Mouse (Mus musculus) adrenal gland, postnatal 36 days (tissue): ENCODE data around the gene 5430403G16Rik. TPM values are rescaled to one million over a fixed set of nuclear protein-coding genes. Genes with fewer than 3 reads are reported as not detected.
"Not testable (repeated sequence)": the region's sequence is repeated elsewhere in the genome, so short reads cannot be mapped to it uniquely, and the experiment has no call there.

ENCODE experiments used
- DNase-seq, 2 experiments: peaks; one replicate each; pipeline ENCODE4 v3.0.0; 2021; ENCODE audit warnings: mixed read lengths in 1 of 2
- long read RNA-seq, 2 experiments: library from polyadenylated mRNA; stranded (forward); transcript quantifications; one replicate each; pipeline ENCODE4 v2.0.0; 2021; ENCODE audit warnings: borderline sequencing depth in 2 of 2
- total RNA-seq, 2 experiments: library from RNA; stranded (reverse); gene quantifications; 2 replicates each; pipeline ENCODE4 v1.2.3; 2021

The 5430403G16Rik gene
- 1 to 10 TPM; 1.8 to 3.4 TPM for total RNA-seq
- long read RNA-seq, experiment 1, partial matches to known transcripts = 0 of 3 reads
- long read RNA-seq, experiment 1, other reads (novel, unspliced or antisense) = 0 of 3 reads
- long read RNA-seq, experiment 2, partial matches to known transcripts = 0 of 1 reads
- long read RNA-seq, experiment 2, other reads (novel, unspliced or antisense) = 0 of 1 reads

GRCm38 (mm10) chr5:109690537-109691201 is at the start of gene 5430403G16Rik:
Gene 5430403G16Rik (minus strand): TSS chr5:109691041.
- DNase-seq = peak; percentile 83 to 84

GRCm38 (mm10) chr5:109717341-109717740 is 26.5 kb upstream of the 5430403G16Rik start:
- not testable (repeated sequence) for DNase-seq

- DNase-seq = peak in 1 of 2 experiments; percentile 1
These were observed 544 bp upstream of the 5430403G16Rik start for GRCm38 (mm10) chr5:109691205-109691965.

GRCm38 (mm10) chr5:109682921-109683320 is 7.9 kb downstream of the 5430403G16Rik start:
- no peak for DNase-seq

Other genes starting within 250 kb of the 5430403G16Rik start
- 10 to 100 TPM; 34.5 to 41.9 TPM for gene Crlf2, start 132.0 kb downstream of the 5430403G16Rik start, total RNA-seq
- gene 4930522L14Rik, start 60.8 kb upstream of the 5430403G16Rik start, total RNA-seq = 1 to 10 TPM; 4.7 to 9.5 TPM
- gene Gm15446, start 232.4 kb upstream of the 5430403G16Rik start, total RNA-seq = 1 to 10 TPM; 8.4 to 9.3 TPM